Mouse (Mus musculus): ENCODE data around the gene Rhno1. TPM values are rescaled to one million over a fixed set of nuclear protein-coding genes. Genes with fewer than 3 reads are reported as not detected.

Gene Rhno1
- total and polyA plus RNA-seq, 3 experiments: 18.5 to 60.0 (median 28.7) TPM

DNA sequence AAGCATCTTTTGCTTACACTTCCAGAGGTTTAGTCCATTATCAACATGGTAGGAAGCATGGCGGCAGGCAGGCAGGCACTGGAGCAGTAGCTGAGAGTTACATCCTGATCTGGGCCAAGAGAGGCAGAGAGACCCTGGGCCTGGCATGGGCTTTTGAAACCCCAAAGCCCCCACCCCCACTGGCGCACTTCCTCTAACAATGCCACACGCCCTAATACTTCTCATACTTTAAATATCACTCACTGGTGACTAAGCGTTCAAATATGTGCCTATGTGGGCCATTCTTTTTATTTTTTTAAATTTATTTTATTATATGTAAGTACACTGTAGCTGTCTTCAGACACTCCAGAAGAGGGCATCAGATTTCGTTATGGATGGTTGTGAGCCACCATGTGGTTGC, 3.8 kb upstream of the Rhno1 start:
- Histone ChIP-seq H3K9ac (ENCODE audit: insufficient read depth, low read depth) (no peak overlapping the region), H3K4me3 (replicated peaks in 1 of 3; ENCODE audit: low read depth in 2 of 3, low read length in 2 of 3, poor library complexity in 1 of 3) (no peak overlapping the region), H3K27me3 (replicated peaks) (no peaks in the 10 kb centered on the region), H3K79me2 (replicated peaks; ENCODE audit: control insufficient read depth, extremely low read depth, insufficient read depth, poor library complexity, severe bottlenecking) (peaks cover 29% of the 10 kb centered on the region), H3K4me2 (ENCODE audit: insufficient read depth, low read depth, poor library complexity, severe bottlenecking) (no peak overlapping the region), H3K36me3 (replicated peaks in 1 of 2; ENCODE audit: control insufficient read depth in 1 of 2, insufficient read depth in 1 of 2, low read length in 1 of 2) (peaks cover 49 to 65% of the 10 kb centered on the region in 2 experiments), H3K9me3 (replicated peaks; ENCODE audit: low read length) (no peaks in the 10 kb centered on the region), H3K27ac (ENCODE audit: insufficient read depth, low read depth) (no peak overlapping the region), H3K4me1 (ENCODE audit: control insufficient read depth in 1 of 2, insufficient read depth in 2 of 2) (peaks cover 5 to 33% of the 10 kb centered on the region in 2 experiments)
- TF ChIP-seq PAX5 (IDR thresholded peaks at IDR 0.05; ENCODE audit: low read length): no peak
- TF ChIP-seq BHLHE40 (IDR thresholded peaks at IDR 0.05; ENCODE audit: low read depth, low read length): no peak
- TF ChIP-seq MAFK (IDR thresholded peaks at IDR 0.05; ENCODE audit: insufficient replicate concordance, low read length): no peak
- TF ChIP-seq USF1 (IDR thresholded peaks at IDR 0.05; ENCODE audit: low read depth, low read length): no peak
- TF ChIP-seq IRF4 (IDR thresholded peaks at IDR 0.05; ENCODE audit: low read depth, low read length): no peak
- TF ChIP-seq JUND (conservative IDR thresholded peaks at IDR 0.05; ENCODE audit: low read depth, low read length): no peak
- TF ChIP-seq MEF2A (IDR thresholded peaks at IDR 0.05; ENCODE audit: borderline replicate concordance, low read depth, low read length): no peak
- no peak for TF ChIP-seq MXI1 (IDR thresholded peaks at IDR 0.05; ENCODE audit: low read depth, low read length)
- TF ChIP-seq RAD21 (IDR thresholded peaks at IDR 0.05; ENCODE audit: low read depth, low read length): no peak
- no peak for TF ChIP-seq CTCF (conservative IDR thresholded peaks at IDR 0.05 in 1 of 2, IDR thresholded peaks at IDR 0.05 in 1 of 2; ENCODE audit: low read depth in 2 of 2, low read length in 2 of 2)
- no peak for TF ChIP-seq ZNF384 (IDR thresholded peaks at IDR 0.05; ENCODE audit: low read depth, low read length)
- TF ChIP-seq ETS1 (conservative IDR thresholded peaks at IDR 0.05; ENCODE audit: low read depth, low read length): no peak
- TF ChIP-seq USF2 (conservative IDR thresholded peaks at IDR 0.05; ENCODE audit: low read depth, low read length): no peak
- dilution Hi-C loops (cut with MboI; ENCODE audit: extremely low pct_ligation_motif_present, extremely low pct_unique_long_range_greater_than_20kb, low sequenced_read_pairs) (no loop called here), in situ Hi-C loops (cut with MboI; ENCODE audit: low pct_ligation_motif_present, low pct_unique_long_range_greater_than_20kb, low sequenced_read_pairs) (no loop called here)
- no peak for DNase-seq (ENCODE audit: extremely low read depth)

DNA sequence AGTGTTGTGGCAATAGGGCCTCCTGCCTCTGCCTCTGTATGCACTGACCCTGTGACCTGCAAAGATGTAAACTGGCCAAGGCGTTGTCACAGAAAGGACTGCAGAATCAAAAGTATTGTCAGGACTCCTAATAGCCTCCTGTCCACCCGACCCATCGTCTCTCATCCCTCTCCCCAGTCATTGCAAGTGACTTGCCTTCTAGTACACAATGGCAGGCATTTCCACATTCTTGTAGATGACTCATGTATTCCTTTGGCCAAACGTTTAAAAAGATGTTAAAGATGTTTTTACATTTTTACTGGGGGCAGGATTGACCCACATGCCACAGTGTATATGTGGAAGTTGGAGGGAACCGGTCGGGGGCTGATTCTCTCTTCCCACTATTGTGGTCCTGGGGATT, 2.0 kb upstream of the Rhno1 start:
- Histone ChIP-seq H3K4me1 (ENCODE audit: control insufficient read depth in 1 of 2, insufficient read depth in 2 of 2) (peaks cover 13 to 50% of the 10 kb centered on the region in 2 experiments), H3K9me3 (replicated peaks; ENCODE audit: low read length) (no peaks in the 10 kb centered on the region), H3K4me2 (ENCODE audit: insufficient read depth, low read depth, poor library complexity, severe bottlenecking) (peak overlapping the region; percentile 68), H3K27ac (ENCODE audit: insufficient read depth, low read depth) (no peak overlapping the region), H3K27me3 (replicated peaks) (no peaks in the 10 kb centered on the region), H3K79me2 (replicated peaks; ENCODE audit: control insufficient read depth, extremely low read depth, insufficient read depth, poor library complexity, severe bottlenecking) (peaks cover 46% of the 10 kb centered on the region), H3K4me3 (replicated peaks in 1 of 3; ENCODE audit: low read depth in 2 of 3, low read length in 2 of 3, poor library complexity in 1 of 3) (no peak overlapping the region), H3K9ac (ENCODE audit: insufficient read depth, low read depth) (peak overlapping the region; percentile 2; the same call in 1 of the 2 replicates), H3K36me3 (replicated peaks in 1 of 2; ENCODE audit: control insufficient read depth in 1 of 2, insufficient read depth in 1 of 2, low read length in 1 of 2) (peaks cover 32 to 59% of the 10 kb centered on the region in 2 experiments)
- TF ChIP-seq TCF12 (IDR thresholded peaks at IDR 0.05; ENCODE audit: low read depth, low read length) (no peak), ZKSCAN1 (IDR thresholded peaks at IDR 0.05; ENCODE audit: borderline replicate concordance, low read depth, low read length) (no peak), HCFC1 (IDR thresholded peaks at IDR 0.05; ENCODE audit: low read depth, low read length) (no peak), MAFK (IDR thresholded peaks at IDR 0.05; ENCODE audit: insufficient replicate concordance, low read length) (no peak), UBTF (IDR thresholded peaks at IDR 0.05; ENCODE audit: low read depth, low read length) (no peak), MAZ (IDR thresholded peaks at IDR 0.05; ENCODE audit: low read depth, low read length) (no peak), KAT2A (IDR thresholded peaks at IDR 0.05; ENCODE audit: insufficient replicate concordance, low read length) (no peak), SMC3 (IDR thresholded peaks at IDR 0.05; ENCODE audit: low read depth, low read length) (no peak), MXI1 (IDR thresholded peaks at IDR 0.05; ENCODE audit: low read depth, low read length) (no peak), PAX5 (IDR thresholded peaks at IDR 0.05; ENCODE audit: low read length) (no peak), USF2 (conservative IDR thresholded peaks at IDR 0.05; ENCODE audit: low read depth, low read length) (no peak), ZNF384 (IDR thresholded peaks at IDR 0.05; ENCODE audit: low read depth, low read length) (no peak), SIN3A (IDR thresholded peaks at IDR 0.05; ENCODE audit: low read length) (no peak), EP300 (IDR thresholded peaks at IDR 0.05; ENCODE audit: low read length) (no peak), CTCF (conservative IDR thresholded peaks at IDR 0.05 in 1 of 2, IDR thresholded peaks at IDR 0.05 in 1 of 2; ENCODE audit: low read depth in 2 of 2, low read length in 2 of 2) (no peak), ZMIZ1 (IDR thresholded peaks at IDR 0.05; ENCODE audit: low read depth, low read length) (no peak), RAD21 (IDR thresholded peaks at IDR 0.05; ENCODE audit: low read depth, low read length) (no peak)
- in situ Hi-C loops (cut with MboI; ENCODE audit: low pct_ligation_motif_present, low pct_unique_long_range_greater_than_20kb, low sequenced_read_pairs): loop anchor here (5.0 kb wide), 1 partner anchor 48 kb away; no protein-coding TSS in a partner anchor
- DNase-seq (ENCODE audit: extremely low read depth): no peak
- dilution Hi-C loops (cut with MboI; ENCODE audit: extremely low pct_ligation_motif_present, extremely low pct_unique_long_range_greater_than_20kb, low sequenced_read_pairs): no loop called here

All from CH12.LX (cell line).